Mouse (Mus musculus) right cerebral cortex, postnatal 10 days (tissue): ENCODE data around the gene Ppm1n.

Experiments
- DNase-seq, 2 experiments: peaks; one replicate each; pipeline ENCODE4 v3.0.0; 2021; ENCODE audit warnings: low spot score in 2 of 2

The Ppm1n gene

DNA sequence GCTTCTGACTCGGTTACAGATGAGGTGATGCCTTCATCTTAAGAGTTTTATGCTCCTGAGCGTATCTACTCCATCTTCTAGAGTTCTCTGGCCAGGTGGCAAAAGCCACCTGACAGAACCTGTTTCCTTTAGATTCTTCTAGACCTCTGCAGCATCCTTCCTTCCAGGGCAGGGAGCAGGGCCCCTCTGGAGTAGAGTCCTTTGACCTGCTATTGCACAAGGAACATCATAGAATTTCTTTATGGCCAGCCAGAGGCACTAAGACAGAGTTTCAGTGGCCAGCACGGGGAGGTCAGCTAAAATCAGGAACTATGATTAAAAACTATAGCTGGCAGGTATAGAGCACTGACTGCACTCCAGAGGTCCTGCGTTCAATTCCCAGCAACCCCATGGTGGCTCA is 27.8 kb downstream of the Ppm1n start:
- no peak for DNase-seq

DNA sequence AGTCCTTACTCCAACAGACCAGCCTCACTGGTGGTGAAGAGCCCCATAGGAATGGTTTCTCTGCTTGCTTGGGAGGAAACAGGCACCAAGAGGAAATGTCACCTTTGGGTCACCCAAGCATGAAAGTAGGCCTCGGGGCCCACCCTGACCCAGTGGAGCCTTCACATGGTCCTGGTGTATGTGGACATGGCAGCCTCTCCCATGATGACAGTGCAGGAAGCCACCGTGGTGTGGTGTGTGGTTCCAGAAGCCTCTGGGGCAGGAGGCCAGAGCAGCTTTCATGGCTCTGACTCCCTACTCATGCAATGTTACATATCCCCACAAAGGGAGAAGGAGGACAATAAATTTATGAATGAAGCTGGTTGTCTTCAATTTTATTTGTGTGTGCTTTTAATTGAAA is 32.4 kb downstream of the Ppm1n start:
- no peak for DNase-seq

DNA sequence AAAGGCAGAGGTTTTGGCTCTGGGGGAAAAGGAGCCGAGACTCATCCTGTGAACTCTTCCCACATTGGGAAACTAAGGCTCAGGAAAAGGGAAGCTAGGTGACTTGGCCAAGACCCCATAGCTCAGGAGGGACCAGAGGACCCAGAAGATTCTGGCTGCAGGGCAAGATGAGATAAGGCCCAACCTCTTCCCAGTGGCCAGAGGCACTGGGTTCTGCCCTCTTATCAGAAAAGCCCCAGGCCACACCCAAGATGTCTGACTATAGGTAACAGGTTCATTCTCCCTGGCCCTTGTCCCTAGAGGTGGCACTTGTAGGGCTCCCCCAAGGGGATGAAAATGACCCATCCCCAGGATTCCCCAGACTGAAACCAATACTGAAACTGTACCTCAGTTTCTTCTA is 33.0 kb downstream of the Ppm1n start:
- no peak for DNase-seq

DNA sequence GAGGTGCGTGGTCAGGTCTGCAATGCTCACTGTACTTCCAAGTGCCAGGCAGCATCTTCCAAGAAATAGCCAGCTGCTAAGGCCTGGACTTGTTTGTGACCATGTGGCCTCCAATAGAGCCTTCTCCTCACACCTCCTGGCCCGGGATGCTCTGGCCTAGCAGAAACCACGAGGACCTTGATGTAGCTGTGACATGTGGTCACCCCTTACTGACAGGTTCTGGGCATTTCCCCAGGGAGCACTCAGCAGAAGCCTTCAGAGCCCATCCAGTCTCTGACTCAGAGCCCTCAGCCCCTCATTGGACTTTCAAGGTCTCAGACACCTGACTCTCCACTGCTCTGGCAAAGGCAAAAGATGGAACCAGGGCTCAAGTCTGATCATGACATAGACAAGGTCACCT is 34.8 kb downstream of the Ppm1n start:
- no peak for DNase-seq

DNA sequence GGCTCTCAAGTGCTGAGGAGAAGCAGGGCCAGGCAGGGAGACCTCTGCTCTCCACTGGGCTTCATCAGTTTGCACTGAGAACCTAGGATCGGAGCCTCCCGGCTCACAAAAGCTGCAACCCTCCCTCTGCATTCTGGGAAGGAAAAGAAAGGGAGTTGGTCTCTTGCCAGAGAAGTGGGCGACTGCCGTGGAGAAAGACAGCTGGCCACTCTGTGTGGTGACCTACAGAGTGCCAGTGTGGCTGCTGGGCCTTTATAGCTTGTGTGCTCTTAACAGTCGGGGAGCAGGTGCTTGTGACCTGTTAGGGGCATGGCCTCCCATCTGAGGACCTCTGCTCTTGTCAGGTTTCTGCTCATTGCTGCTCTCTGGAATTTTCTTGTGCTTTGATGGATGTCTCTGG is 36.0 kb downstream of the Ppm1n start:
- DNase-seq, result peak in 1 of 2 experiments; percentile 59

DNA sequence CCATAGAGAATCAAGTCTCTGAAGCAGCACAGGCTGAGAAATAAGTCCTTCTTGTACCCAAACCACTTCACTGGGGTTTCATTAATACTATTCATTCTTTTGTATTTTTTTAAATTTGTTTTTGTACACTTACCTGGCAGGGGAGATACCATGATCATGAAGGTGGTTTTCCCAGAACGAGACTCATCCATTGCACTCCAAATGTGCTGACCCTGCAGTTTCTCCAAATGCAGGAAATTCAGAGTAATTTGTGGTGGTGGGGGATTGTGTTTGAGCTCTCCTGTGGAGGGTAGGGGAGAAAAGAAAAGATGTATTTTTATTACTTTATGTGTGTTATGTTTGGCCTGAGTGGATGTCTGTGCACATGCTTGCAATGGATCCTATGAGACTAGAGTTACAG is 37.9 kb downstream of the Ppm1n start:
- DNase-seq, result no peak

DNA sequence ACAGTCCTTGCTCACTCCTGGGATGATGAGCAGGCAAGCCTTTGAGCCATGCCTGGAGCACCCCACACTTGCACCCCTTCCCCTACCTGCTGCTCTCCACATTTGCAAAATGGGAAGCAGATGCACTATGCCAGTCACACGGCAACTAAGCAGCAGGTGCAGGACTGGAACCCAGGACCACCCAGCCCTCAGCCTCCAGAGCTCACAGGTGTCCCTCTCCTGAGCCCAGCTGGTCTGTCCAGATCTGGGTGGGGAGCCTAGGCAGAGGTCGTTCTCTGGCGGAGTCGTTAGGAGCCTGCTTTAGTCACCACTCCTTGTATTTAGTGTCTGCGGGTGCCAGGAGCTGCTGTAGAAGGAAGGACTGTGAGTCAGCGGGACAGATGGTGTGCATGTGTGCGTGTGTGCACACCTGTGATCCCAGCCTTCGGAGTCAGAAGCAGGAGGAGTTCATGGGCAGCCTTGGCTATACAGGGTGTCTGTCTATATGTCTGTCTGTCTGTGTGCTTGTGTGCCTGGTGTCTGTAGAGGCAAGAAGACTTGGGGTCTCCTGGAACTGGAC is 38.9 kb downstream of the Ppm1n start:
- DNase-seq, result no peak

DNA sequence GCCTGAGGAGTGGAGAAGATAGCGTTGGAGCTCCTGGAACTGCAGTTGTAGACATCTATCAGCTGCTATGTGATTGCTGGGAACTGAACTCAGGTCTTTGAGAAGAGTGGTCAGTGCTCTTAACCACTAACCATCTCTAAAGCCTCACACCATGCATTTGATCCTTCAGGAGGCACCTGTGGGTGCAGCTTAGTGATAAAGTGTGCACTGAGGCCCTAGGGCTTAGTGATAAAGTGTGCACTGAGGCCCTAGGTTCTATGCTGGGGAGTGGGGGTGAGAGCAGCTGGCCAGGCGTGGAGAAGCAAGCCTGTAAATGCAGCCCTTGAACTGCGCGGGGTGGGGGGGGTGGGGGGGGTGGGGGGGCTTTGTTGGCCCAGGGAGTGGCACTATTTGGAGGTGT is 39.9 kb downstream of the Ppm1n start:
- no peak for DNase-seq

DNA sequence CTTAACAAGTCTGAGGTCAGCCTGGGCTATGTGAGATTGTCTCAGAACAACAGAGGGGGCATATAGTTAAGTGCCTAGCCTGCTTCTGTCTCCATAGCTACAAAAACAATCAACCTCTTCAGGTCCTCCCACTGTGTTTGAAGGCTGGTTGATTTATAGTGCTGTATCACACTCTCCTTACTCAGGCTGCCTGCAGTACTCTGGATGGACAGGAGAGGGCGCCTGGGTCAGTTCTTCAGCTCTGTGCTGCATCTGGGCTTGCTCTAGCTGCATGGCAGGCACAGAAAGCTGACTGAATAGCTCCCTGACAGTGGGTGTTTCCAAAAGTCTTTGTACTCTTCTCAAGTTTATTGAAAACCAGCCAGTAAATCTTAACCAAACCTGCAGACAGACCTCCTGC is 40.4 kb downstream of the Ppm1n start:
- peak; percentile 92 to 94 for DNase-seq

DNA sequence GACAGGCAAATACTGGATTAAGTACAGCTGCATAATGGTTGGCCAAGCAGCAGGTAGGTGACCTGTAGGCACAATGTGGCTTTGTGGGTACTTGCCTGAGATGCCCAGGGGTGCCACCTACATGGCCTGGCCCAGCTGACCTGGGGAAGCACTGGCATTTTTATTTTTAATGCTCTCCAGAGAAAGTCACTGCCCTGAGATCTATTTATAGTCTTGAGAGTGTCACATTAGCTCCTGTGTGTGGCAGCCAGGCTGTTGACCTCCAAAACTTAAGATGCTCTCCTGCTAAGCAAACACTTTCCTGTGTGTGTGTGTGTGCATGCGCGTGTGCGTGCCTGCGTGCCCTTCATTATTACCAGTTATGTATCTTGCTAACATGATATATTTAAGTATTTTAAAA is 41.5 kb downstream of the Ppm1n start:
- no peak for DNase-seq

DNA sequence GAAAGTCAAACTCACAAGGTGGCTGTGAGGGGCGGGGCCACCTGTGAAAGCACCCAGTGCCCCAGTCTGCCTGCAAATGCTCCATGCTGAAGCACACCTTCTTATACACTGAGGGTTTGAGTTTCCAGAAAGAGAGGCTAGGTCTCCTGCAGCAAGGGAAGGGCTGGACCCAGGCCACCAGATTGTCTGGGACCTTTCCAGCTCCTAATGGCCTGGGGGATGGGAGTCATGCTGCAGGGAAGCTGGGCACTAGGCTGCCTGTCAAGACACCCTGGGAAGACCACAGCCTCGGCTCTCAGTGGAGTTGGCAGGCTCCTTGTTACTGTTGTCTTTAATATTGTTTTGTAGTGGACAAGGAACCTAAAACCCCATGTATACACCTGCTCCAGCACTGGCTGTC is 43.5 kb downstream of the Ppm1n start:
- no peak for DNase-seq

DNA sequence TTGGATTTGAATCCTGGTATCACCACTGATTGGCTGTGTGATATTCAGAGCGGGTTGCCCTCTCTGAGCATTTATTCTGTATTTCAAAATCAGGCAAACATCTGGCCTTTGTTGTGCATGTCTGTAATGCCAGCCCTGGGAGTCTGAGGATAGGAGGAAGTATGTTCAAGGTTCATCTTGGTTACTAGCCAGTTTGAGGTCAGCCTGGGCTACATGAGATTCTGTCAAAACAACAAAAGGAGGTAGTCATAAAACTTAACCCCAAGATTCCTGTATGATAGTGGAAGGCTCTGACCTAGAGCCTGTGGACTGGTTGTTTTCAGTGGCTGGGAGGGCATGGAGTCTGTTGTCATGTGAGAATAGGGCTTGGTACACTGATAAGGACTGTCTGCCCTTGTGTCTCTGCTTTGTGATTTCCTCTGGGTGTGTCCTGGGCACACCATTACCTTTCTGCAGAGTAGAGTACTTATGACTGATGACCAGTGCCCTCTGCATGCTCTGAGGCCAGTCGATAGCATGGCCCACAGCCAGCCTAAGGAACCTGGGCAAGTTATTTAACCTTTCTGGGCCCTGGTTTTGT is 44.7 kb downstream of the Ppm1n start:
- no peak for DNase-seq

DNA sequence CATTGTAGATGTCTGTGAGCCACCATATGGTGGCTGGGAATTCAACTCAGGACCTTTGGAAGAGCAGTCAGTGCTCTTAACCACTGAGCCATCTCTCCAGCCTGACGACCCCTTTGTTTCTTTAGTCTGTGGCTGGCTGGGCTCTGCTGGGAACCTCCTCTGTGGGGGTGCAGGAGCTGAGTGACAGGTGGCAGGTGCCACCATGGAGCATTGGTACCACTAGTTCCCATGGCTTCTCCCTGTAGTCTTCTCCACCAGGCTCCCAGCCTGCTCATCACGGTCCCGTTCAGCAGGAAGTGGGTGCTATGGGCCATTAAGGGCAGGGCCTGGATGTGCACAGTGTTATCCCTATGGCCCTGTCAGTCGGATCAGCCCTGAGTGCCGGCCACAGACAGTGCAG is 45.2 kb downstream of the Ppm1n start:
- no peak for DNase-seq

DNA sequence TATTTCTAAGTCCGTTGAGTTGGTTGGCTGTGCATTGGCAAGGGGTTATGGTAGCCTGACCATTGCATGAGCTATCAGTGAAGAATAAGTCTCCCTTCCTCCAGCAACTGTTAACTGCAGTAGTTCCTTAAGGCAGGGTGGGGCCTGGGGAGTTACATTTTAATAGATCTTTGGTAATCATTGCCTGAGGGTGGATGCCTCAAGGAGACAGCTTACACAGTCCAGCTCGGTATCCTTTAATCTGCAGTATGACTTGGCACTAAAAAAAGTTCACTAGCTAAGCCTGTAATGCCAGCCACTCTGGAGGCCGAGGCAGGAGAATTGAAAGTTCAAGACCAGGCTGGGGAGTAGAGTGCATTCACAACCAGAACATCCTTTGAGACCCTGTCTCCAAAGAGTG is 48.0 kb downstream of the Ppm1n start:
- DNase-seq, result no peak

DNA sequence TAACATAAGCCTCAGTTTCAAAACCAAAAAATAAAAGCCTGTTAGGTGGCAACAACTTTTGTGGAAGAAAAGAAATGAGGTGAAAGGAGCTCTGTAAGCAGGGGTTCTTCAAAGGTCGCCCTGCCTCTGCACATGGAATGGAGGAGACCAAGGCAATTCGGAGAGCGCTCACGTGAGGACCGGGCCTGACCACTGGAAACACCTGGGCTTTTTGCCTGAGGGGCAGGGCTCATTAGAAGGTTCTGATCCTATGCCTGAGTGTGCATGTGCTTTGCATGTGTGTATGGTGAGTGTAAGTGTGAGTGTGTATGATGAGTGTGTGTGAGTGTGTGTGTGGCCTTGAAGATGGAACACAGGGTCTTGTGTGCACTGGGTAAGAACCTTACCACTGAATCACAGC is 49.0 kb downstream of the Ppm1n start:
- no peak for DNase-seq

DNA sequence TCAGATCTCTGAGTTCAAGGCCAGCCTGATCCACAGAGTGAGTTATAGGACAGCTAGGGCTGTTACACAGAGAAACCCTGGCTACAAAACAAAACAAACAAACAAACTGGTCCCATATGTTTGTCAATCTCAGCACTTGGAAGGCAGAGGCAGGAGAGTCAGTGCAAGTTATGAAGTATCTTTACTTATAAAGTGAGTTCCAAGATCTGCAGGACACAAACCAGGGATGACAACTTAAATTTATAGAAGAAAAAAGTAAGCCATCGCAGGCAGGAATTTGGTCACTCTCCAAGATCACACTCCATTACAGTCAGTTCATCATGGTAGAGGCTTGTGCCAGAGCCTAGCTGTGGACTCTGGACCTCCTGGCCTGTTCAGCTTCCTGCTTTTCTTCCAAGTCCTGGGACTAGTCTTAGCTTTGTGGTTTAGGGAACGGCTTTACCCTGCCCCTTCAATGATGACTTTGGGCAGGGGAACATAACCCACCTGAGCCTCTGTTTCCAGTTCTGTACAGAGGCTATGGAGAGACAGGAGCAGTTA is 49.8 kb downstream of the Ppm1n start:
- DNase-seq, result no peak

DNA sequence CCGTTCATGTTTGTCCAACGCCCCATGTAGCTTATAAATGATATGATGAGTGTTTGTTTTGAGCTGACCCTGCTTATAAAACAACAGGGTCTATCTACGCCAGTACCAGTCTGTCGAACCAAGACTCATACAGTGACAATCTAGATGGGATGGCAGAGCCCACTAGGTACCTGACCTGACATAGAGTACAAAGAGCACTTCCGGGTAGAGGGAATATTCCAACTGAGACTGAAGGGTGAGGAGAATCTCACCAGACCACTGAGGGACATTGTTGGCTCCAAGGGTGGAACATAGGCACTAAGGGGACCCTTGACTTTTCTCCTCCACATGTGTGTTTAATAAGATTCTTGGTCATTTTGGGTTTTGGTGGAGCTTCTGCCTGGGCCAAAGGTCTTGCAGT is 50.5 kb downstream of the Ppm1n start:
- no peak for DNase-seq

DNA sequence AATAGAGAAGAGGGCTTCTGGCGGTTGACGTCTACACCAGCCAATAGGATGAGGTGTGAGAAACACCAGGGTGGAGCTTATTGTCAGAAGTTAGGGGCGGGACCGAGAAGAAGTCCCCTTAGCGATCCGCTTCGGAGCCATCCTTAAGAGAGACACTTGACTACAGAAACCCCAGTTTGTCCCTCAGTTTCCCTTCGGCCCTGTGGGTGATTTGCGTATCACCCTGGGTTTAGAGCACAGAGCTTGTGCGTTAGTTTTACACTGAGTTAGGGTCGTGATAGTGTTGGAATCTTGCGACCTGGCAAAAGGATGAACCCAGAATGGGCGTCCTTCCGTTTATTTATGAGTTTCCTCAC is 51.1 kb downstream of the Ppm1n start:
- no peak for DNase-seq

DNA sequence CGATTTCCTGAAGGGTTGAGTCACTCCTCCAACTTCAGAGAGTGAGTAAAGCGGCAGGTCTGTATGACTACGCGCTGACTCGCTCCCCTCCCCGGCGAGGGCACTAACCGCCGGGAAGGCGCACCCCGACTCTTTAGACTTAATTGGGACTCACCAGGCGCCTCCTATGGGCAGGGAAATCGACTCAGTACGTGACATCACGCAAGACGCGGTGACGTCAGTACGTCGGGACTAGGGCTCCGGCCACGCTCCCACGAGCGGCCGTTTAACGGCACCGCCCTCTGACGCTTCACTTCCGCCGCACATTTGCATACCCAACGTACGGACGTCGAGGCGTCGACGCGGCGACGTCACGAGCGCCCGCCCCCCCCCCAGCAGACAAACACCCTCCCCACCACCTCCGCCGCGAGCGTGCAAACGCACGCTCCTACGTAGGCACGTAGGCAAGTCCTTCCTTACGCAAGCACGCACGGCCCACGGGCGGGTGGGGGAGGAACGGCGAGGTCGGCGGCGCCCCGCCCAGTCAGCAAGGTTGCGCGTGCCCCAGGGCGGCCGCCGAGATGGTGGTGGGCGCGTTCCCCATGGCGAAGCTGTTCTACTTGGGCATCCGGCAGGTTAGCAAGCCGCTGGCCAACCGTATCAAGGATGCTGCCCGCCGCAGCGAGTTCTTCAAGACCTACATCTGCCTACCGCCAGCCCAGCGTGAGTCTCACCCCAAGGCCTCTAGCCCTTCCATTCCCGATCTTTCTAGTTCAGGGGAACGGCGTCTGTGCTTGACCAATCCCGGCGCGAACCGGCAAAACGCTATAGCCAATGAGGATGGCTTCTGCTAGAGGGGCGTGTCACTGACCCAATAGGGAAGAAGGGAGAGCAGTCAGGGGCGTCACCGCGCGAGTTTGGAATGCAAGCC is 51.7 kb downstream of the Ppm1n start, which contains the start of gene Opa3:
Gene Opa3, plus strand, starts transcription at position 452 of the 910 bp plus-strand sequence.
- peak; percentile 100 for DNase-seq

DNA sequence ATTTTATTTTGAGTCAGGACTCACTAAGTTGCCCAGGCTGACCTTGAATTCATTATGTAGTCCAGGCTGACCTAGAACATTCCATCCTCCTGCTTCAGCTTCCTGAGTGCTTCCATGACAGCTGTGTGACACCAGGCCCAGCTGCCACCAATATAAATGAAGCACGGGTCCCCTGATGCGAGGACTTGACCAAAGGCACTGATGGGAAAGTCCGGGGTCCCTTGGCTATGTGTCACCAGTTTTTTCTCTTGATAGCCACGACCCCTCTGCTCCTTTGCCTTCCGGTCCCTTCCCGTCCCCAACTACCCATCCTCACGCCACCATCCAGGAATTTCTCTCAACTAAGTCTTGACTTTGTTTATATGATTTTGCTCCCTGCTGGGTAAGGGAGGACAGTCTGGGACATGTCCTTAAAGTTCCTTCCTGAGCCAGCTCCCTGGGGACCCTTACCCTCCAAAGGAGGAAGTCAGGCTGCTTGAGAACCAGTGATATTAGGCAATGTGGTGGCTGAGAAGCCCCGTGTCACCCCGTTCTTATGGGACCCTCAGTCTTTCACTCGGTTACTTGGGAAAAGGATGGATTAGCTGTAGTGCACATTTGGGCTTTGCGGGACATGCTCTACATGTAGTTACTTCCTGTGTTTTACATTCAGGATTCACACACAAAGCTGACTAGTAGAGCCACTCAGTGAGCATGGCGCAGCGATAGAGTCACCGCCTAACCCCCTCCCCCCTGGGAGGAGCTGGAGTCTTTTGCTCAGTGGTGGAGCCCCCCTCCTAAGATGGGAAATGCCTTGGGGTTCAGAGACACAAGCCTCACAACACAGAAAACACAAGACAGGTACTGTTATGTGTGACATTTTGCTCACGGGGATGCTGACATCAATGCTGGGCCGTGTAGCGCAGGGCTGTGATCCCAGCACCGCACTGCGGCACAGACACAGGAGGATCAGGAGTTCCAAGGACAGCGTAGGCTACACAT is 52.8 kb downstream of the Ppm1n start:
- DNase-seq, result peak; percentile 74 to 75
